Mouse (Mus musculus): ENCODE results near the gene Ptgds.

Ptgds gene

GRCm38 (mm10) chr2:25480541-25480940 is 10.7 kb upstream of the Ptgds start:
- DNase-seq (ENCODE audit: low read depth in 2 of 2, low spot score in 2 of 2), result no peak

GRCm38 (mm10) chr2:25479551-25480311 is 9.9 kb upstream of the Ptgds start:
- no peak for DNase-seq (ENCODE audit: low read depth in 2 of 2, low spot score in 2 of 2)

GRCm38 (mm10) chr2:25477967-25478675 is 8.3 kb upstream of the Ptgds start:
- no peak for DNase-seq (ENCODE audit: low read depth in 2 of 2, low spot score in 2 of 2)

- no peak for DNase-seq (ENCODE audit: low read depth in 2 of 2, low spot score in 2 of 2)
Observed at GRCm38 (mm10) chr2:25477541-25477940, 7.7 kb upstream of the Ptgds start.

- no peak for DNase-seq (ENCODE audit: low read depth in 2 of 2, low spot score in 2 of 2)
Observed at GRCm38 (mm10) chr2:25472550-25472949, 2.7 kb upstream of the Ptgds start.

GRCm38 (mm10) chr2:25468962-25469915 is 607 bp downstream of the Ptgds start:
- DNase-seq (ENCODE audit: low read depth in 2 of 2, low spot score in 2 of 2), result no peak

- no peak for DNase-seq (ENCODE audit: low read depth in 2 of 2, low spot score in 2 of 2)
Observed at GRCm38 (mm10) chr2:25467606-25468303, 2.1 kb downstream of the Ptgds start.

GRCm38 (mm10) chr2:25465816-25466635 is 3.8 kb downstream of the Ptgds start:
- peak; percentile 49 to 65 for DNase-seq (ENCODE audit: low read depth in 2 of 2, low spot score in 2 of 2)

- no peak for DNase-seq (ENCODE audit: low read depth in 2 of 2, low spot score in 2 of 2)
Observed at GRCm38 (mm10) chr2:25465256-25465655, 4.6 kb downstream of the Ptgds start.

- DNase-seq (ENCODE audit: low read depth in 2 of 2, low spot score in 2 of 2), result no peak
Observed at GRCm38 (mm10) chr2:25463630-25464029, 6.2 kb downstream of the Ptgds start.

GRCm38 (mm10) chr2:25461407-25461806 is 8.4 kb downstream of the Ptgds start:
- no peak for DNase-seq (ENCODE audit: low read depth in 2 of 2, low spot score in 2 of 2)

GRCm38 (mm10) chr2:25460551-25461309 is 9.1 kb downstream of the Ptgds start, which contains the start of gene Paxx:
Gene Paxx, minus strand, starts transcription at chr2:25461094.
- DNase-seq (ENCODE audit: low read depth in 2 of 2, low spot score in 2 of 2), result peak; percentile 94

- DNase-seq (ENCODE audit: low read depth in 2 of 2, low spot score in 2 of 2), result no peak
Observed at GRCm38 (mm10) chr2:25460135-25460534, 9.7 kb downstream of the Ptgds start.

- DNase-seq (ENCODE audit: low read depth in 2 of 2, low spot score in 2 of 2), result no peak
Observed at GRCm38 (mm10) chr2:25458911-25459310, 10.9 kb downstream of the Ptgds start.

- DNase-seq (ENCODE audit: low read depth in 2 of 2, low spot score in 2 of 2), result no peak
Observed at GRCm38 (mm10) chr2:25457022-25457896, 12.6 kb downstream of the Ptgds start.

GRCm38 (mm10) chr2:25456205-25456953 is 13.5 kb downstream of the Ptgds start, which contains the start of gene Clic3:
Gene Clic3, plus strand, starts transcription at chr2:25456838.
- no peak for DNase-seq (ENCODE audit: low read depth in 2 of 2, low spot score in 2 of 2)

GRCm38 (mm10) chr2:25452951-25453350 is 16.9 kb downstream of the Ptgds start:
- DNase-seq (ENCODE audit: low read depth in 2 of 2, low spot score in 2 of 2), result no peak
